Mouse (Mus musculus) hindbrain, embryonic 13.5 days (tissue): Measurements from ENCODE around the gene Adtrp. TPM values are rescaled to one million over a fixed set of nuclear protein-coding genes. Genes with fewer than 3 reads are reported as not detected.

Experiments
- polyA plus RNA-seq: library from polyadenylated mRNA; unstranded; fragments of >200 nt; fragmentation: Nextera tagmentation; extraction: Ambion mirVana; gene quantifications from 2 replicates; pipeline ENCODE4 v1.2.1, GENCODE M21; 2015

Adtrp gene
- polyA plus RNA-seq, 1 experiment from 2014 or later, result 0.65 TPM

Other genes with a start within 250 kb of the Adtrp start
- gene Tmem170b, start 241.8 kb downstream of the Adtrp start, polyA plus RNA-seq, result 37.8 and 37.9 TPM in 2 replicates
- gene Hivep1, start 204.3 kb upstream of the Adtrp start, polyA plus RNA-seq, result 19.2 and 21.1 TPM in 2 replicates